Mouse (Mus musculus): ENCODE data around the gene Mreg.

The Mreg gene

DNA sequence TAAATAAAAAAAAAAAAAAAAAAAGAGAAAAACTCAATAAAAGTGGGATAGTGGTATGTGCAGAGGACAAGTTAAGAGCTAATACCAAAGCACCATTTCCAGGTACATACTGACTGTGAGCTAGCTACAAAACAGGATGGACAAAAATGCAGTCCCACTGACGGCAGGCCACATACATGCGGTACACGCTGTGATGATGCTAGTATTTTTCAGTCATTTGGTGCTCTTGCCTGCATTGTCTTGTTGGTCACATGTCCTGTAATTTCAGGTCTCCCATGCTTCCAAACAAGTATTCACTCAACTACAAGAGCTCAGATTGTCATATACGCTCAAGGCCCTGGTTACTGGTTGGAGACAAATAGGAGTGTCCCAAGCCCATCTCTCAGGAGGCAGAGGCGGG, 15.4 kb upstream of the Mreg start:
- no peak for DNase-seq (ENCODE audit: extremely low read depth, low read depth)

DNA sequence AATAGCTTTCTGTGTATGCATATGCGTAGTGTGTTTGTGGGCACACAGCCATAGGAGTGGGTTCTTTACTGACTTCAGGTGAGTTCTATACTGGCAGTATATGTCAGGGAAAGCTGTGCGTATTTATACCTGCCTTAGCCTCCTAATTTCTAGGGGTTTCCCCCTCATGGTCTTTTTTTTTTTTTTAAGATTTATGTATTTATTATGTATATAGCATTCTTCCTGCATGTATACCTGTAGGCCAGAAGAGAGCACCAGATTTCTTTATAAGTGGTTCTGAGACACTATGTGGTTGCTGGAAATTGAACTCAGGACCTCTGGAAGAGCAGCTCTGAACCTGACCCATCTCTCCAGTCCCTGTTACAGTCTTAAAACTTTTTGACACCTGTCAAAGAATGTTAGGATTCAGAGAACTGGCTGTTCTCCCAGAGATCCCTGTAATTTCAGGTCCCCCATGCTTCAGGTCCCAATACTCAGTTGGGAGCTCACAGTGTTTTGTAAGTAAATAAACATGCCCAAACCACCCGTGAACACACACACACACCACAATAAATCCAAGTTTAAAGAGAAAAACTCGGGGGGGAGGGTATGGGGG, 14.9 kb upstream of the Mreg start:
- DNase-seq (ENCODE audit: extremely low read depth, low read depth), result no peak

DNA sequence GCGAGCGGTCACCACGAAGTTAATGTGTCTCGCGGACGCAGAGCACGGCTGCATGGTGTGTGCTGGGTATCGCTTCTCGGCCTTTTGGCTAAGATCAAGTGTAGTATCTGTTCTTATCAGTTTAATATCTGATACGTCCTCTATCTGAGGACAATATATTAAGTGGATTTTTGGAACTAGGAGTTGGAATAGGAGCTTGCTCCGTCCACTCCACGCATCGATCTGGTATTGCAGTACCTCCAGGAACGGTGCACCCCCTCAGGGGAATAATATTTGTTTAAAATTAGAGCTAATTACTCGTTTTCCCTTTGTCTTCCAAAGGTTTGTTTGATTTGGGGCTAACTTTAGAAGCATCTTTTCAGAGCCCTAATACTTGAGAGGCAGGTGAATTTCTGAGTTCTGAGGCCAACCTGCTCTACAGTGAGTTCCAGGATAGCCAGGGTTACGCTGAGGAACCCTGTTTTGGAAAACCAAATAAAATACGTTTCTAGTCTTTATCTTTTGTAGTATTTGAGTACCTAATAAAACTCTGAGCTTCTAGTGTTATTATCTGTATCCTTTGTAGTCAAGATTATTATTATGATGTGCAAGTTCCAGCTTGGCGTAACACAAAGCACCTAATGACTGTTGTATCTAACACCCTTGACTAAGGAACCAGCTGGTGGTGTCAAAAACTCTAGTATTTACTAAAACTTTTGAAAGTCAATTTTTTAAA, 14.2 kb upstream of the Mreg start:
- peak; percentile 99 for DNase-seq (ENCODE audit: extremely low read depth, low read depth)

DNA sequence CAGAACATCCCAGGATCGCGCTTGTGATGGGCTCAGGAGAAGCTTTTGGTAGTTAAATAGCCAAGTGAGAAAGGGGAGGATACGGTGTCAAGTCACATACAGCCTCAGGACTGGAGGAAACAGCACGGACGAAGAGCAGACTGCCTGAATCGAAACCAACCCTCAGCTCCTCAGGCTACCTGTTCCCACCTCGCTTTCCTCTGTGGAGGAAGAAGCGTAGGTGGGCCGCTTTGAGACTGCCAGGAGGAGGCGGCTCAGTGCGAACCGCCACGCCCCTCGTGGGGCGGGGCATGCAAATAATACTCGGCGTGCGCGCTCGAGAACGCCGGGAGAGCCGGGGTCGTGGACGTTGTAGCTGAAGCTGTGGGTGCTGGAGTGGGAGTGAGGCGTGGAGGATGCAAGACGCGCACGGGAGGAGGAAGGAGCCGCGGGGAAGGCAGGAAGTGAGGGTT, 13.6 kb upstream of the Mreg start:
- peak; percentile 49 for DNase-seq (ENCODE audit: extremely low read depth, low read depth)

DNA sequence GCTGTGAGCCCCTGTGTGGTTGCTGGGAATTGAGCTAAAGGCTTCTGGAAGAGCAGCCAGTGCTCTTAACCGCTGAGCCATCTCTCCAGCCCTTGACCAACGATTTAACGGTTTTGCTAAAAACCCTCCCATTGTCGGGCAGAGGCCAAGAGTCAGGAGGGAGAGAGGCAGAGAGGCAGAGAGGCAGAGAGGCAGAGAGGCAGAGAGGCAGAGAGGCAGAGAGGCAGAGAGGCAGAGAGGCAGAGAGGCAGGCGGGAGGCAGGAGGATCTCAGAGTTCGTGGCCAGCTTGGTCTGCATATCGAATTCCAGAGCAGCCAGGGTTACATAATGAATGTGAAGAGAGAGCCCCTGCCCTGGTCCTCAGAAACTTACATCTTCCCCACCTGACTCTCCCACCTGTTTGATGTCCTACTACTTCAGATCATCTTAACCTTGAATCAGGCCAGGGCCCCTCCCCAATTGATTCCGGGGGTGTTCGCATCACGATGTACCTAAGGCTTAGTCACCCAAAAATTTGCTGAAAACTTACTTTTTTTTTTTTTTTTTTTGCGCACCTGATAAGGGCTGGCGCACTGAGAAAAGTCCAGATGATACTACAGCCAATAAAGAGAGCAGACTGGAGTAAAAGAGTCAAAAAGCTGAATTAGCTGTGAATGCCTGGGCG, 13.1 kb upstream of the Mreg start:
- no peak for DNase-seq (ENCODE audit: extremely low read depth, low read depth)

DNA sequence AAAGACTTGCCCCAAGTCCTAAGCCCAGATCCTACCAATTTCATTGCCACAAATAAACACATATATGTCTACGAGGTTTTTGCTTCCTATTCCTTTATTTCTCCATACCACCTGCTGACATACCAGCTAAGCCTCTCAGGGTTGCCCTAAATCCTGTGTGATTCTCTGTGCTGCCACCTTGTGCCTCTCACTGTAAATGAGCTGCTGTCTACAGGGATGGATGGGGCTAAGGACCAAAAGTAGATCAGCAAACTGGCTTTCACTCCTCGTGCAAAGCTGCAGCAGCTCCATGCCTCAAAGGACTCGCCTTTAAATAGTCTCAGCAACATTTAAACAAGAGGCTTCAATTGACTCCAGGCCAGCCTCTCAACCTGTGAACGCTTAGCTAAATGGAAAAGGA, 7.9 kb upstream of the Mreg start:
- DNase-seq (ENCODE audit: extremely low read depth, low read depth), result no peak

DNA sequence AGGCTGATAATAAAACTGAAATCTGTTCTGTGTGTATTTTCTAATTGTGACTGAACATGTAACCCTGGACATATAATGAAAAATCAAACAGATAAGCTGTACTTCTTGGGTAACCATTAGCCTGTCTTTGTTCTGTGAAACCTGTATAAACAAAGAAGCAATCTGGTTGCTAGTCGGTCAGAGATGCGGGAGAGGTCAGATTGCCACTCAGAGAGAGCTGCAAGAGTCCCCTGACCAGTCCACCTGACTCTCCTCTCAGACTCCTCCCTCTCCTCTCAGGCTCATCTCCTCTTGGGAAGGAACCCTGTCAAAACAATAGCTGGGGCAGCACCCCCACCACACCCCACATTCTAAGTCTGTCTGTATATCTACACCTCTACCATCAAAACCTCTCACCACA, 7.0 kb upstream of the Mreg start:
- no peak for DNase-seq (ENCODE audit: extremely low read depth, low read depth)

DNA sequence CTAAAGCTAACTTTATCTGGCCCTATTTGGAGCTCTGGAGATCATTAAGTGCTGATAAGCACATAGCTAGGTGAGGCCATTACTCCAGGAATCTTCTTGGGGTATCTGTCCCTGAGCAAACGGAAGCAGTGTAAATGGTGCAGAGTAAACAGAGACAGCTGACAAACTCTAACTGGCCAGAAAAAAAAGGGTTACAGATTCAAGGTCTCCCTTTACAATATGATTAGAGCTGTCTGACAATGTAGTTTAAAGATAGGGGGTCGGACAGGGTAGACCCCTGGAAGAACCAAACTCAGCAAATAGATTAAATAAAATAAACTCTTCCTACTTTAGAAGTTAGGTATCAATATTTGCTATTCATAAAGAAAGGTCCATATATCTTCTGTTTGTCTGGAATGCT, 6.5 kb upstream of the Mreg start:
- no peak for DNase-seq (ENCODE audit: extremely low read depth, low read depth)

DNA sequence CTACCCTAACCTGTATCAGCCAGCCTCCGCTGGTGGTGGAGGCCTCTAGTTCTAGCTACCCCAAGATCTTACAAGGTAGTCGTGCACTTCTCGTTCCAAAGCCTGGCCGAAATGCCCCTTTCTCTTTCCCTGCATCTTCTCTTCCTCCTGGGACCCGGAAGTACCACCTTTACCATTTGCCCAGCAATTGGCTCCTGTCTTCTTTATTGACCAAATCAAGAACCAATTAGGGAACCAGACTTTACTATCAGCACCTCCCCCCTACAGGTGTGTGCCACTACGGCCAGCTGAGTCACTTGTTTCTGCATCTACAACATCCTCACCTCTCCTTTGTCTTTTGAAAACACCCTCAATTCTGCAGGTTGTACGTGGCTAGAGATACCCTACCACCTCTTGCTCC, 4.7 kb upstream of the Mreg start:
- DNase-seq (ENCODE audit: extremely low read depth, low read depth), result no peak

DNA sequence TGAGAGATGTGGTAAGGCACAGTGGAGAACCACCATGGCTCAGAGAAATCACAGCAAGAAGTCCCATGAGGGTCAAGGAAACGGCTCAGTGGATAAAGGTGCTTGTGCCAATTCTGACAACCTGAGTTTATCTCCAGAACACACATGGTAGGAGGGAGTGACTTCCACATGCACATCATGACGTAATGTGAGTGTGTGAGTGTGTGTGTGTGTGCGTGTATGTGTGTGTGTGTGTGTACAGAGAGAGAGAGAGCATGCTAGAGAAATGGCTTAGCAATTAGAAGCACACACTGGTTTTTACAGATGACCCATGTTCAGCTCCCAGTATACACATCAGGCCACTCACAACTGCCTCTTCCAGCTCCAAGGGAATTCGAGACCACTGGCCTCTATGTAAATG, 3.1 kb upstream of the Mreg start:
- DNase-seq (ENCODE audit: extremely low read depth, low read depth), result no peak

DNA sequence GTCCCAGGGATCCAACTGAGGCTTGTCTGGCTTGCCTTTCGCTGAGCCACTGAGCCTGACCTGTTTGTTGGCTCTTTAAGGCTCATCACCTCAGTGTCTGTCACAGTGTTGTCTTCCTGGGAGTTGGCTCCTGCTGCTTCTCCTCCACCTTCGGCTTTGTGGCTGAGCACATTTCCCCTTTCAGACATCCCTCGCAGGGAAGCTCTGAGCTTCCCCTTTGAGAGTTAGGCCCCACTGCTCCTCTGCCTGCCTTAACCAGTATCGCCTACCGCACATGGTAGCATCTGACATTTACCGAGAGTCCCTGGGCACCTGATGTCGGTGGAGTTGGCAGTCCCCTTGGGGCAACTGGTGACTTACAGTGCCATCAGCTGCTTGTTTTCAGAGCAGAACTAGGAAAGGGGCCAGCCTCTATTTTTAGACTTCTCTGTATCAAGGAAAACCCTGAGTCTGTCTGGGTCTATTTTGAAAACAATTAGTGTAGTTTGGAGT, 2.4 kb upstream of the Mreg start:
- no peak for DNase-seq (ENCODE audit: extremely low read depth, low read depth)

DNA sequence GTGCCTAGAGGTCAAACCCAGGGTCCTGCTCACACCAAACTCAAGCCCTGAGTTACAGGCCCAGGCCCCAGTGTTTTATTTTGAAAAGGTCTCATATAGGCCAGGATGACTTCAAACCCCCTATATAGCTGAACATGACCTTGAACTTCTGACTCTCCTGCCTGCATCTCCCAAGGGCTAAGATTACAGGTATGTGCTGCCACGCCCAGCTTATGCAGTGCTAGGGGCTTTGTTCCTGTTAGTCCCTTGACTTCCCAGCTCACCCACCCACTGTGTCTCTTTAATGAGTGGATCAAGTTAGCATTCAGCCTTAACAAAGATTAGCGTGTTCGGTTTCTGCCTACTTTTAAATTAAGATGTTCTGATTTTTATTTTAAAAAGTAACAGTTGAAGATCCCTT, 1.8 kb upstream of the Mreg start:
- no peak for DNase-seq (ENCODE audit: extremely low read depth, low read depth)

DNA sequence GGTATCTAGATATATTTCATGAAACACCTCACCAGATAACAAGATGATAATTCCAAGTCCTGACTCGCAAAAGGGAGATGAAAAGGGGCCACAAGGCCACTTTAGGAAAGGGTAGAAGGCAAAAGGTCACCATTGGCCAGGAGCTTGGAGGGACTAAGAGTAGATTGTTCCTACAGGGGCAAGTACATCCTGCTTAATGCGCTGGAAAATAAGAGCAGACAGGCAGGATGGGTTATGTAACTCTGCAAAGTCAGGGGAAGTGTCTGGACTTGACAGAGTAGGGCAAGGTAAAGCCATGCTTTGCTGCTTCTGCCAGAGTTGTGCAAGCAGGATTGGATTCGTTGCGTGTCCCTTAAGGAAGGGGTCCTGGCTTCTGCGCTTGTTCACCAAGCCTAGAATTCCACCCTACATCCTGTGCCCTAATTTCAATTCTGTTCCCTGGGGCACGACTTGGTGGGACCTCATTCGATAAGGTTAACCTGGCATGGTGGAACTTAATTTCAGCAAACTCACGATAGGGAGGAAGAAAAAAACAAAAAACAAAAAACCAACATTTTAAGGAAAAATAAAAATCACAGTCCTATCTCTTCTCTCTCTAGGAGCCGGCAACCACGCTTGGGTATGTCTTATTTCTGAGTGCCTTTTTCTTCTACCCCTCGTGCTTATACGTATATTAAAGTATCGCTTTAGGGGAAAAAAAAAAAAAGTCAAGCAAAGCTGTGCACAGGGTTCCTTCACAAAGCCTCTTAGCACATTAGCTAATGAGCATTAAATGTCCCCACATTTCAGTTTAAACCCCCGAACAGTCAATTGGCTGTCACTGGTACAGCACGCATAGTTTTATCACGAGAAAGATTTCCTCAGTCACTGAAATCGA, 1.1 kb downstream of the Mreg start:
- DNase-seq (ENCODE audit: extremely low read depth, low read depth), result no peak

DNA sequence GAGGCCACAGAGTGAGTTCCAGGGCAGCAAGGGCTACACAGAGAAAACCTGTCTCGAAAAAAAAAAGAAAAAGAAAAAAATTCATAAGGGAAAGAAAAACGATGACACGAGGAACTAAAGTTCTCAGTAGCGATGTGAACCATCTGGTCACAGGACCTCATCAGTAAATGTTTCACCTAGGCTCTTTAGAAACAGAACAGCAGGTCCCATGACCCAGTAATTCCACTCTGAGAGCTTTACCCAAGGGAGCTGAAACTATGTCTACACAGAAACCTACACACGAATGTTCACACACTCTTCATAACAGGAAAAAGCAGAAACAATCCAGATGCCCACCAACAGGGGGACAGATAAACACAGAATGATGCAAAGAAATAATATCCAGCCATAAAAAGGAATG, 4.0 kb downstream of the Mreg start:
- no peak for DNase-seq (ENCODE audit: extremely low read depth, low read depth)

DNA sequence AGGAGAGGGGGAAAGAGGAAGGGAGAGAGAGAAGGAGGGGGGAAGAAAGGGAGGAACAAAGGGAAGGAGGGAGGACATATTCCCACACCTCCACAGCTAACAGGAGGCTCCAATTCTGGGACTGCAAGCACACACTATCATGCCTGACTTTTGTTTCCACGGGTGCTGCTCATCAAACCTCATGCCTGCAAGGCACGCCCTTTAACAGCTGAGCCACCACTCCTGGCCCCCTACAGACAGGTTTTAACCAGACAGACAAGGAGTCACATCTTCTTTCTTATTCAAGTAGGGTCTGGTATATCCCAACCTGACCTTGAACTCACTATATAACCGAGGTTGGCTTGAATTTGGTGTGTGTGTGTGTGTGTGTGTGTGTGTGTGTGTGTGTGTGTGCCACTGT, 7.0 kb downstream of the Mreg start:
- no peak for DNase-seq (ENCODE audit: extremely low read depth, low read depth)

DNA sequence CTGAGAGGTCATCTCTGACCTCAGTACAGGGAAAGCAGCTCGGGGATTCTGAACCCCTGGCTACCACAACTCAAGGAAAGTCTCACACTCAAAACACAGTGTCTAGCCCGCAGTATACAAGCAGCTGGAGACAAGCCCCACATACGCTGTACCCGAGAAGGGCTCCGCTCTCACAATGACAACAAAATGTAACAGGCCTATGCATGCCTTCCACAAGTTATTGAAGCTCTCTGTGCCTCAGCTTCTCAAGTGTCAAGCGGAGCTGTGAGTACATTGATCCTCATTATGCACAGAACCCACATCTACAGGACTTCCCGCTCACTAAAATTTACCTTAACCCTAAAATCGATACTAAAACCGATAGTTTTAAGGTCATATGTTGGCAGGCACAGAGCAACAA, 8.9 kb downstream of the Mreg start:
- DNase-seq (ENCODE audit: extremely low read depth, low read depth), result no peak

DNA sequence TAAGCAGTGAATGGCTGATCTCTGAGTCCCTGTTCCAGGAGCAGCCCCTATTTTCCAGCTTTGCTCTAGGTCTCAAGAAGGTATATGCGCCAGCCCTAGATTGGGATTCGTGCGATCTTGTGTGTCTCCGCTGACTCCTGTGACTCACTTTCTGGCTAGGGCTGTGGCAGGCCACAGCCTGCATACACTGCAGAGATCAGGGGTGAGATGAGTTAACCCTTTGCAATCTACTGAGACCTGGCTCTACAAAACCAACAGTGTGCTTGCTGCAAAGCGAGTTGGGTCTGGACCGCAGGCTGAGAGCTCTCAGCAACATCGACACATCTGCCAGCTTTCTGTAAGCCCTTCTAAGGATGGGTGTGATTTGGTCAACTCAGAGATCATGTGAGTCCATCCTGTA, 9.4 kb downstream of the Mreg start:
- no peak for DNase-seq (ENCODE audit: extremely low read depth, low read depth)

DNA sequence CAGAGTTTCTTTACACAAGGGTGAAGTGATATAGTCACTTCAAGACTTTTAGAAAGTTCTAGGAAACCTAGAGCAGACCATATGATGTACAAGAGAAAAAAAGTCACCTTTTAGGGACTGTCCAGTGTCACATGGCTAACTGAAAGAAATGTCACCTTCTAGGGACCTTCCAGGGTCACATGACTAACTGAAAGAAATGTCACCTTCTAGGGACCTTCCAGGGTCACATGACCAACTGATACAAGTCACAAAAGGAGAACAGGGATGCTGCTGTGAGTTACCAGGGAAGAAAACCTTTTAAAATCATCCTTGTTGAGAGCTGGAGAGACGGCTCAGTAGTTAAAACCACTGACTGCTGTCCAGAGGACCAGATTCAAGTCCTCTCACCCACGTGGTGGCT, 10.0 kb downstream of the Mreg start:
- DNase-seq (ENCODE audit: extremely low read depth, low read depth), result no peak

DNA sequence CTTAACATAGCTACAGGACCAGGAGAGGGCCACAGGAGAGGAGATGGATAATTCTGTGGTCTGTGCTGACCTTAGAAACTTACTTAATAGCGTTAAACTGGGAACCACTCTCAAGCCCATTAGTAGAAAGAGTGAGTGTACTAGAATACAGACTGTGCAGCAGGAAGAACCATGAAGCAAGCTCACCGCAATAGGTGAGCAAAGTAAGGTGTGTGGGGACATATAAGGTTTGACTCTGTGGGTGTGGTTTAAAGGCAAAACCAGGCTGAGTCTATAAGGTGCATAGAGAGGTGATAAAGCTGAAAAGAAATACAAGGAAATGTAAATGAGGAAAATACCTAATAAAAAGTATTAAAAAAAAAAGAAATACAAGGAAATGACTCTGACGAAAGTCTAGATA, 11.0 kb downstream of the Mreg start:
- DNase-seq (ENCODE audit: extremely low read depth, low read depth), result no peak

DNA sequence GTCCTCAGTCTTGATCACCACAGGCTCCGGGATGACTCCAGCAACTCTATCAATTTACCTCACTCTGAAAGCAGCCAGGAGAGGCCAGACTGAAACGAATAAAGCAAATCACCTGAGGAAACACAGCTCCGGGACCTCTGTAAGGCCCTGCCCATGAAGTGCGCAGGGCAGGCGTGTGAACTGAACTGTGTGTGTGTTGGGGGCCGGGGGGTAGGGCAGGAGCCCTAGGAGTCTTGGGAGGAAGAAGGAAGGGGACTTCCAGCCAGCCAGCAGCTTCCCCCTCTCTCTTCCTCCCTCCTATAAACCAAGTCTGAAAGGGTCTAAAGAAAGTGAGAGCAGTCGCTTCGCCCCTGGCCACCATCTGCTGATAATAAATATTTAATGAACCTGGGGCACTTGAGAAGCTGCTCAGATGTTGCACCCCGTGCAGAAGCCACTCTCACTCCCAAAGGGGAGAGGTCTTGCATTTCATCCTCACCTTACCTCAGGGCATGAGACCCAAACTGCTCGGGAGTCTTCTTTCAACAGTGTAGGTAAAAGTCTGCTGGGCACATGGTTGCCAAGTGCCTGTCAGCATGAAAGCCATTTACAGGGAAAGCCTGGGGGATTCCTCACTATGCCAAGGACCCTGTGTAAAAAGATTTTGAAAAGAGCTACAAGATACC, 13.8 kb downstream of the Mreg start:
- no peak for DNase-seq (ENCODE audit: extremely low read depth, low read depth)

DNA sequence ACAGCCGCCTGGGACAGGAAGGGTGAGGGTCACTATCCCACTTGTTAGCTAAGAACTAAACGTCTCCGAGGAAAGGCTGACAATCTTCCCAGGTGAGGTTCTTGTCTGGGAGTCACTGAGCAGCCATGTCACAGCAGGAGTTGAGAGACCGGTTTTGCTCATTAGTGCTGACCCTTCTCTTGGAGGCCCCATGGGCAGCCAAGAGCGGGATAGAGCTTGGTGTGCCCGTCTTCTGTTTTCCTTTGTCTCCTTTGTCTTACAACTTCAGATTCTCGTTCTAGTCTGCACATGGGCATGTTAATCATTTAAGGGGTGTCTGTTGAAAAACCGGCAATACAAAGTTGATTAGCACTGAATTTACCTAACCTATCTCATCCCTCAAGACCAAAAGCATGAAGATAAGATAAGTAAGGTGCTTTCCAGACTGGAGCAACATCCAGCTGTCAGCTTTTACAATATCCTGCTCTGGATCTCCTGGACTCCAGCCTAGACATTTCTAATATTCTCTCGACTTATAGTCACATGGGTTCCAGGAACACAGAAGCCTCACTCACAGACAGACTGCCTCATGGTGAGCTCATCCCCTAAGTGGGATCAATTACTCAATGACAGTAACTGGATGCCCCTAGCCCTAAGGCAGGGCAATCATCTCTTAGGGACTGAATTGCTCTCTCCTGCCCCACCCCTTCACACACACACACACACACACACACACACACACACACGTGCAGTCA, 15.3 kb downstream of the Mreg start:
- no peak for DNase-seq (ENCODE audit: extremely low read depth, low read depth)

Measured in MEL-GATA-1-ER (cell line).